Mouse (Mus musculus): ENCODE measurements around the gene Arpc1b. TPM values are rescaled to one million over a fixed set of nuclear protein-coding genes. Genes with fewer than 3 reads are reported as not detected.
"Not testable (repeated sequence)": the region's sequence is repeated elsewhere in the genome, so short reads cannot be mapped to it uniquely, and the experiment has no call there.

The Arpc1b gene
- polyA plus RNA-seq, 2 experiments, result 74.7 to 80.1 TPM

DNA sequence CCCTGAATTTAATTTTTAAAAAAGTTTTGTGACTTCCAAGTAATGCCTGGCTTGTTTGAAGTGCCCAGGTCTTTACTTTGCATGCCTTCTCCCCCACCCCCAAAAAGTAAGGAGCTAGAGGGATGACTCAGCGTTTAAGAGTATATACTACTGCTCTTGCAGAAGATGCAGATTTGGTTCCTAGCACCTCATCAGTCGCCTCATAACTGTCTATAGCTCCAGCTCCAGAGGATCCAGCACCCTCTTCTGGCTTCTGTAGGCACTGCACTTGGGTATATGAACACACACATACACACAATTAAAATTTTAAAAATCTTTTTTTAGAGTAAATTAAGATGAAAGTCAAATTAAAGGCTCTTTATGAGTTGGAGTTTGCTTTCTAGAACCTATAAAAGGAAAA, 25.8 kb upstream of the Arpc1b start:
- no peaks in the 10 kb centered on the region for H3K9me3 ChIP-seq (ENCODE audit: control insufficient read depth, low read length)
- H3K27me3 ChIP-seq (ENCODE audit: control insufficient read depth, insufficient read depth, low read length), result no peaks in the 10 kb centered on the region
- peaks cover 14% of the 10 kb centered on the region for H3K36me3 ChIP-seq (replicated peaks; ENCODE audit: control insufficient read depth, insufficient read depth, low read depth)
- H3K4me2 ChIP-seq (ENCODE audit: low read depth), result no peak overlapping the region
- peaks cover 6 to 11% of the 10 kb centered on the region in 2 experiments; a peak in 3 of 4 replicates for H3K4me1 ChIP-seq (replicated peaks; ENCODE audit: control insufficient read depth in 2 of 2, insufficient read depth in 2 of 2, low read length in 1 of 2)
- WGBS (ENCODE audit: insufficient replicate concordance), result 78% methylated on average over 2 of the region's 2 CpGs
- no peak for TF ChIP-seq CTCF (IDR thresholded peaks at IDR 0.05; ENCODE audit: low read depth)
- ATAC-seq (ENCODE audit: insufficient read depth), result no peak
- no peak overlapping the region for H3K4me3 ChIP-seq (ENCODE audit: insufficient read depth in 1 of 2, low read depth in 2 of 2, low read length in 2 of 2)
- H3K9ac ChIP-seq (replicated peaks), result no peak overlapping the region
- DNase-seq (ENCODE audit: low read depth in 3 of 3, low spot score in 3 of 3), result no peak
- no peak overlapping the region for H3K27ac ChIP-seq

- H3K4me3 ChIP-seq (ENCODE audit: insufficient read depth in 1 of 2, low read depth in 2 of 2, low read length in 2 of 2), result no peak overlapping the region
- TF ChIP-seq CTCF (IDR thresholded peaks at IDR 0.05; ENCODE audit: low read depth), result no peak
- TF ChIP-seq EP300 (IDR thresholded peaks at IDR 0.05; ENCODE audit: low read depth), result no peak
- 48% methylated on average over 3 of the region's 3 CpGs for WGBS (ENCODE audit: insufficient replicate concordance)
- H3K9ac ChIP-seq (replicated peaks), result no peak overlapping the region
- no peaks in the 10 kb centered on the region for H3K9me3 ChIP-seq (ENCODE audit: control insufficient read depth, low read length)
- ATAC-seq (ENCODE audit: insufficient read depth) (no peak), DNase-seq (ENCODE audit: low read depth in 3 of 3, low spot score in 3 of 3) (no peak)
- peaks cover 2 to 5% of the 10 kb centered on the region in 2 experiments; a peak in 3 of 4 replicates for H3K4me1 ChIP-seq (replicated peaks; ENCODE audit: control insufficient read depth in 2 of 2, insufficient read depth in 2 of 2, low read length in 1 of 2)
- H3K36me3 ChIP-seq (replicated peaks; ENCODE audit: control insufficient read depth, insufficient read depth, low read depth), result peaks cover 21% of the 10 kb centered on the region
- H3K27me3 ChIP-seq (ENCODE audit: control insufficient read depth, insufficient read depth, low read length), result no peaks in the 10 kb centered on the region
- no peak overlapping the region for H3K27ac ChIP-seq
- H3K4me2 ChIP-seq (ENCODE audit: low read depth), result no peak overlapping the region
Measured at GRCm38 (mm10) chr5:145089878-145090277, 24.1 kb upstream of the Arpc1b start.

- Histone ChIP-seq H3K4me2 (ENCODE audit: low read depth) (no peak overlapping the region), H3K9me3 (ENCODE audit: control insufficient read depth, low read length) (no peaks in the 10 kb centered on the region), H3K4me3 (ENCODE audit: insufficient read depth in 1 of 2, low read depth in 2 of 2, low read length in 2 of 2) (no peak overlapping the region), H3K9ac (replicated peaks) (no peak overlapping the region), H3K27me3 (ENCODE audit: control insufficient read depth, insufficient read depth, low read length) (no peaks in the 10 kb centered on the region), H3K4me1 (replicated peaks; ENCODE audit: control insufficient read depth in 2 of 2, insufficient read depth in 2 of 2, low read length in 1 of 2) (no peaks in the 10 kb centered on the region), H3K36me3 (replicated peaks; ENCODE audit: control insufficient read depth, insufficient read depth, low read depth) (peaks cover 54% of the 10 kb centered on the region), H3K27ac (no peak overlapping the region)
- TF ChIP-seq CTCF (IDR thresholded peaks at IDR 0.05; ENCODE audit: low read depth) (no peak), EP300 (IDR thresholded peaks at IDR 0.05; ENCODE audit: low read depth) (no peak)
- WGBS (ENCODE audit: insufficient replicate concordance), result 78% methylated on average over 4 of the region's 4 CpGs
- DNase-seq (ENCODE audit: low read depth in 3 of 3, low spot score in 3 of 3) (no peak), ATAC-seq (ENCODE audit: insufficient read depth) (no peak)
Measured at GRCm38 (mm10) chr5:145096195-145096594, 17.8 kb upstream of the Arpc1b start.

DNA sequence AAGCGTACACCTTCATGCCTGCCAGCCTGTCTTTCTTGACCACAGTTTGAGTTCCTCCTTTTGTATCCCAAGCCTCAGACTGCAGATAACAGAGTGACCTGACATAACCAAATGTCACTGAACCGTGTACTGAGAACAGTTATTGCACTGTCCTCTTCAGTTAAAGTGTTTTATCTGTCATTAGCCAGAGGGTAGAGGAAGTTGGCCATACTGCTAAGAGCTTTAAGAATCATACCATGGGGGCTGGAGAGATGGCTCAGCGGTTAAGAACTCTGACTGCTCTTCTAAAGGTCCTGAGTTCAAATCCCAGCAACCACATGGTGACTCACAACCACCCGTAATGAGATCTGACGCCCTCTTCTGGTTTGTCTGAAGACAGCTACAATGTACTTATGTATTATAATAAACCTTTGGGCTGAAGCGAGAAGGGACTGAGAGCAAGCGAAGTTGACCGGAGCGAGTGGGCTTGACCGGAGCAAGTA, 15.6 kb upstream of the Arpc1b start:
- DNase-seq (ENCODE audit: low read depth in 3 of 3, low spot score in 3 of 3) (no peak), ATAC-seq (ENCODE audit: insufficient read depth) (no peak)
- WGBS (ENCODE audit: insufficient replicate concordance), result 54% methylated on average over 10 of the region's 10 CpGs
- Histone ChIP-seq H3K4me2 (ENCODE audit: low read depth) (no peak overlapping the region), H3K27ac (no peak overlapping the region), H3K27me3 (ENCODE audit: control insufficient read depth, insufficient read depth, low read length) (no peaks in the 10 kb centered on the region), H3K9me3 (ENCODE audit: control insufficient read depth, low read length) (no peaks in the 10 kb centered on the region), H3K36me3 (replicated peaks; ENCODE audit: control insufficient read depth, insufficient read depth, low read depth) (peaks cover 48% of the 10 kb centered on the region), H3K4me1 (replicated peaks; ENCODE audit: control insufficient read depth in 2 of 2, insufficient read depth in 2 of 2, low read length in 1 of 2) (no peaks in the 10 kb centered on the region), H3K9ac (replicated peaks) (no peak overlapping the region), H3K4me3 (ENCODE audit: insufficient read depth in 1 of 2, low read depth in 2 of 2, low read length in 2 of 2) (no peak overlapping the region)
- TF ChIP-seq EP300 (IDR thresholded peaks at IDR 0.05; ENCODE audit: low read depth), result no peak
- TF ChIP-seq CTCF (IDR thresholded peaks at IDR 0.05; ENCODE audit: low read depth), result no peak

- ATAC-seq (ENCODE audit: insufficient read depth), result no peak
- H3K36me3 ChIP-seq (replicated peaks; ENCODE audit: control insufficient read depth, insufficient read depth, low read depth), result peaks cover 48% of the 10 kb centered on the region
- H3K9me3 ChIP-seq (ENCODE audit: control insufficient read depth, low read length), result no peaks in the 10 kb centered on the region
- TF ChIP-seq EP300 (IDR thresholded peaks at IDR 0.05; ENCODE audit: low read depth) (no peak), CTCF (IDR thresholded peaks at IDR 0.05; ENCODE audit: low read depth) (no peak)
- no peaks in the 10 kb centered on the region for H3K27me3 ChIP-seq (ENCODE audit: control insufficient read depth, insufficient read depth, low read length)
- no peak overlapping the region for H3K27ac ChIP-seq
- 85% methylated on average over 9 of the region's 9 CpGs for WGBS (ENCODE audit: insufficient replicate concordance)
- no peak for DNase-seq (ENCODE audit: low read depth in 3 of 3, low spot score in 3 of 3)
- H3K4me2 ChIP-seq (ENCODE audit: low read depth), result no peak overlapping the region
- H3K4me3 ChIP-seq (ENCODE audit: insufficient read depth in 1 of 2, low read depth in 2 of 2, low read length in 2 of 2), result no peak overlapping the region
- H3K4me1 ChIP-seq (replicated peaks; ENCODE audit: control insufficient read depth in 2 of 2, insufficient read depth in 2 of 2, low read length in 1 of 2), result no peaks in the 10 kb centered on the region
- no peak overlapping the region for H3K9ac ChIP-seq (replicated peaks)
Measured at GRCm38 (mm10) chr5:145100960-145101359, 13.1 kb upstream of the Arpc1b start.

DNA sequence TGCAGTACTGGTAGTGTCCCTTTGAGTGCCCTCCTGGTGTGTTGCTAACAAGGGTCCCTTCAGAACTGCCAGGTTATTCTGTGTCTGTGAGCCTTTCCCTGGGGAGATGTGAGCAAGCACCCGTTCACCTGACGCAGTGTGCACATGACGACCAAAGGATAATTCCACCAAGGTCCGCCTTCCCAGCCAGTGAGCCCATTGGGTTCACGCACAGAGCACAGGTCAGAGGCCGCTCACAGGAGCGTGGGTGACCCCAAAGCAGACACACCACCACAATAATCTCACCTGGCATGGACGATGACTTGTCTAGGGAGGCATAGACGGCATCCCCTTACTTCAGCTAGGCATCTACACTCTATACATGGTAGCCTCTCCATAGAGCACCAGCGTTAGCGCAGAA, 12.6 kb upstream of the Arpc1b start:
- not testable (repeated sequence) for H3K27ac ChIP-seq; H3K27me3 ChIP-seq (ENCODE audit: control insufficient read depth, insufficient read depth, low read length); H3K4me3 ChIP-seq (ENCODE audit: insufficient read depth in 1 of 2, low read depth in 2 of 2, low read length in 2 of 2); DNase-seq (ENCODE audit: low read depth in 3 of 3, low spot score in 3 of 3); H3K4me2 ChIP-seq (ENCODE audit: low read depth); H3K9ac ChIP-seq (replicated peaks); ATAC-seq (ENCODE audit: insufficient read depth); H3K4me1 ChIP-seq (replicated peaks; ENCODE audit: control insufficient read depth in 2 of 2, insufficient read depth in 2 of 2, low read length in 1 of 2); H3K9me3 ChIP-seq (ENCODE audit: control insufficient read depth, low read length)
- 93% methylated on average over 11 of the region's 11 CpGs for WGBS (ENCODE audit: insufficient replicate concordance)
- H3K36me3 ChIP-seq (replicated peaks; ENCODE audit: control insufficient read depth, insufficient read depth, low read depth), result peaks cover 44% of the 10 kb centered on the region

Measured in liver, embryonic 14.5 days (tissue).